Mouse (Mus musculus) embryonic facial prominence, embryonic 11.5 days (tissue): ENCODE data around the gene Armh4. TPM values are rescaled to one million over a fixed set of nuclear protein-coding genes. Genes with fewer than 3 reads are reported as not detected.

Experiments
- ATAC-seq: fragments of 200-750 bp; cut with Nextera tagmentation; replicated peaks from 2 replicates; pipeline ENCODE4 v1.8.0; 2017; ENCODE audit warnings: low read depth; ENCODE audit not compliant: insufficient number of reproducible peaks, low FRiP score, low TSS enrichment
- DNase-seq: peaks from one replicate; pipeline ENCODE4 v3.0.0-alpha.2; 2015; ENCODE audit warnings: low spot score
- H3K27ac ChIP-seq: fragments of 300-500 bp; sonication (generic); replicated peaks from 2 replicates; pipeline ENCODE4 v1.5.1; 2014; ENCODE audit warnings: mild to moderate bottlenecking, low read depth, low read length, control low read depth
- H3K27me3 ChIP-seq: fragments of 300-500 bp; sonication (generic); 2 replicates; pipeline ENCODE4 v1.6.1; 2014; ENCODE audit warnings: mild to moderate bottlenecking, low read length, moderate library complexity, mixed read lengths; ENCODE audit not compliant: control insufficient read depth, insufficient read depth
- H3K36me3 ChIP-seq: fragments of 300-500 bp; sonication (generic); replicated peaks from 2 replicates; pipeline ENCODE4 v1.6.1; 2014; ENCODE audit warnings: low read depth, mild to moderate bottlenecking, low read length, moderate library complexity, mixed read lengths; ENCODE audit not compliant: control insufficient read depth, insufficient read depth
- H3K4me1 ChIP-seq: fragments of 300-500 bp; sonication (generic); 2 replicates; pipeline ENCODE4 v1.6.1; 2014; ENCODE audit warnings: low read length, mixed read lengths; ENCODE audit not compliant: control insufficient read depth, insufficient read depth
- H3K4me2 ChIP-seq: fragments of 300-500 bp; sonication (generic); 2 replicates; pipeline ENCODE4 v1.6.1; 2014; ENCODE audit warnings: low read depth, mild to moderate bottlenecking, control low read depth, low read length, moderate library complexity
- H3K4me3 ChIP-seq: fragments of 300-500 bp; sonication (generic); 2 replicates; pipeline ENCODE4 v1.5.1; 2014; ENCODE audit warnings: low read depth, low read length, control low read depth
- H3K9ac ChIP-seq: fragments of 300-500 bp; sonication (generic); replicated peaks from 2 replicates; pipeline ENCODE4 v1.6.1; 2014; ENCODE audit warnings: mild to moderate bottlenecking, control low read depth, low read length
- H3K9me3 ChIP-seq: fragments of 300-500 bp; sonication (generic); replicated peaks from 2 replicates; pipeline ENCODE4 v1.6.1; 2016; ENCODE audit warnings: mild to moderate bottlenecking, low read length, inconsistent platforms, mixed read lengths; ENCODE audit not compliant: control insufficient read depth
- WGBS: fragments of 180-500 bp; shearing (Covaris S2); extraction: QIAGEN DNeasy Blood & Tissue Kit; methylation state at CpG from one replicate; pipeline ENCODE4 v1.1.7; 2014; 5-methylcytosine and 5-hydroxymethylcytosine counted together
- polyA plus RNA-seq: library from polyadenylated mRNA; unstranded; fragments of >200 nt; fragmentation: Nextera tagmentation; extraction: Ambion mirVana; gene quantifications from 2 replicates; pipeline ENCODE4 v1.2.1, GENCODE M21; 2014

Gene Armh4
- polyA plus RNA-seq, 1 experiment from 2014 or later, result 24.8 TPM

DNA sequence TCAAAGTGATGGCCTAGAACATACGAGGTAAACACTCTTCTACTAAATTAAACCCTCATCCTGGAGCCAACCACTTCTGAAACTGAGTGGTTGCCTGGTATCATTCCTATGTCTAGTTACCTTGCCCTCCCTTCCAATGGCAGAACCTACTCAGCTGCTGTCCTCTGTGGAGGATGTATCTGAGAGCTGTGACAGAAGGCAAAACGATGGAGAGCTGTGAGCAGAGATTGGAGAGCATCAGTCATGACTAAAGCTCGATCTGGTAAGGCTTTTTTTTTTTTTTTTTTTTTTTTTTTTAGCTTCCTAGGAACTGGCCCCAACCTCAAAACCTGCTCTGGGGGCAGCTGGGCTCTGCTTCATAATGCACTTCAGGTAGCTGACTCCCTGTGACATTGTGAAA is 60.4 kb downstream of the Armh4 start:
- Histone ChIP-seq H3K9ac (no peak overlapping the region), H3K27me3 (no peaks in the 10 kb centered on the region), H3K4me3 (no peak overlapping the region), H3K4me2 (no peak overlapping the region), H3K36me3 (no peaks in the 10 kb centered on the region), H3K9me3 (no peaks in the 10 kb centered on the region), H3K27ac (no peak overlapping the region), H3K4me1 (no peaks in the 10 kb centered on the region)
- ATAC-seq (no peak), DNase-seq (no peak)
- WGBS, result 61% methylated on average over 3 of the region's 3 CpGs

DNA sequence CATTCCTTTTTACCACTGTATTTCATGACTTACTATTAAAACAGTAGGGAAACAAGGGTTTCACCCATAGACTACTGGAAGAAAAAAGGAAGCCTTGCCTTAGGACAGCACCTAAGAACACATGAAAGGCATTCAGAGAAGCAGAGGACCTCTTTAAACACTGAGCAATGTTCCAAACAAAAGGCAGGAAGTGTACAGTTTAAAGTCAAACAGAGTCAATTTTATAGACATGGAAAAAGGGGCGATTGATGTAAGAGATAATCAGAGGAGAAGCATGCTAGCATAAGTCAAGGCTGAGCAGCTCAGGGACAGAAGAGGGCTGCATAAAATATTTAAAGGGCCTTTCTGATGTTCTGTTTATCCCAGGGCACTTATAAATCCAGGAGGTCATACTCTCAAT is 61.9 kb downstream of the Armh4 start:
- no peaks in the 10 kb centered on the region for H3K9me3 ChIP-seq
- WGBS, result 78% methylated on average over 1 of the region's 1 CpGs

DNA sequence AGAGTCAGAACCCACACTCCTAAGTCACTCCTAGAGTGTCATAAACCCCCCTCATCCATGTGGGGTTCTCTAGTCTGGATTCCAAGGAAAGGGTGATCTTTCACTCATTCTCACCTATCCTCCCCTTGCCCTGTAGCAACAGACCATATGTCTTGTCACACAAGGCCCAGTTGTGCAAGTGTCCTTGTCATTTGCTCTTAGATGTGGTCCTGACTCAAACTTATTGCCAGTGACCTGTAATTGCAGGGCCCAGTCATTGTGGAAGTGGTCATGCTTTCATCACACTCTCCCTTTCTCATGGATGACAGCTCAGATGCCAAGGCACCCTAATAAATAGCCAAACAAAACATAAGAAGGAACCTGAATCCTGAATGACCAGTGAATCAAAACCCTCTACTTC is 63.5 kb downstream of the Armh4 start:
- Histone ChIP-seq H3K9me3 (no peaks in the 10 kb centered on the region), H3K36me3 (no peaks in the 10 kb centered on the region), H3K27ac (no peak overlapping the region), H3K4me2 (no peak overlapping the region), H3K4me1 (no peaks in the 10 kb centered on the region), H3K4me3 (no peak overlapping the region), H3K9ac (no peak overlapping the region), H3K27me3 (no peaks in the 10 kb centered on the region)
- ATAC-seq (no peak), DNase-seq (no peak)

More for the DNA sequence above, 61.9 kb downstream of the Armh4 start:
- no peaks in the 10 kb centered on the region for H3K27me3 ChIP-seq
- H3K4me2 ChIP-seq, result no peak overlapping the region
- H3K4me1 ChIP-seq, result no peaks in the 10 kb centered on the region
- H3K27ac ChIP-seq, result no peak overlapping the region
- H3K36me3 ChIP-seq, result no peaks in the 10 kb centered on the region
- DNase-seq (no peak), ATAC-seq (no peak)
- no peak overlapping the region for H3K9ac ChIP-seq
- H3K4me3 ChIP-seq, result no peak overlapping the region

DNA sequence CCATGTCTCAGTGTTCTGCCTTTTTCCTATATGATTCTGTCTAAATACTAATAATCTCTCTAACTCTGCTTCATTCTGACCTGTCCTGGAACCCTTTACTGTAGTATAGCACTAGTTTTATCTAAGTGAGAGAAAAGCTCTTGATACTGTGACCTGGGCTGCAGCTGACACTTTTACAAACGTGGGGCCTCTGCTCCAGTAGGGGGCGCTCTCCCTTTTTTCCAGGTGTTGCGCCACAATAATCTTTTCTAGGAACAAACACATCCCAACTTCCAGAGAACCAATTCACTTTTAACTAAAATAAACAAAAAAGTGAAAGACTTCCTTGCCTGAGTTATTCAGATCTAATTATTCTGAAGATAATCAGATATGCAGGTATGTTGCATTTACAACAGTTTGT is 72.2 kb downstream of the Armh4 start:
- no peaks in the 10 kb centered on the region for H3K4me1 ChIP-seq
- ATAC-seq (no peak), DNase-seq (no peak)
- H3K36me3 ChIP-seq, result no peaks in the 10 kb centered on the region
- H3K4me2 ChIP-seq, result no peak overlapping the region
- H3K9ac ChIP-seq, result no peak overlapping the region
- no peaks in the 10 kb centered on the region for H3K9me3 ChIP-seq
- no peak overlapping the region for H3K4me3 ChIP-seq
- no peaks in the 10 kb centered on the region for H3K27me3 ChIP-seq
- 33% methylated on average over 3 of the region's 3 CpGs for WGBS
- H3K27ac ChIP-seq, result no peak overlapping the region

DNA sequence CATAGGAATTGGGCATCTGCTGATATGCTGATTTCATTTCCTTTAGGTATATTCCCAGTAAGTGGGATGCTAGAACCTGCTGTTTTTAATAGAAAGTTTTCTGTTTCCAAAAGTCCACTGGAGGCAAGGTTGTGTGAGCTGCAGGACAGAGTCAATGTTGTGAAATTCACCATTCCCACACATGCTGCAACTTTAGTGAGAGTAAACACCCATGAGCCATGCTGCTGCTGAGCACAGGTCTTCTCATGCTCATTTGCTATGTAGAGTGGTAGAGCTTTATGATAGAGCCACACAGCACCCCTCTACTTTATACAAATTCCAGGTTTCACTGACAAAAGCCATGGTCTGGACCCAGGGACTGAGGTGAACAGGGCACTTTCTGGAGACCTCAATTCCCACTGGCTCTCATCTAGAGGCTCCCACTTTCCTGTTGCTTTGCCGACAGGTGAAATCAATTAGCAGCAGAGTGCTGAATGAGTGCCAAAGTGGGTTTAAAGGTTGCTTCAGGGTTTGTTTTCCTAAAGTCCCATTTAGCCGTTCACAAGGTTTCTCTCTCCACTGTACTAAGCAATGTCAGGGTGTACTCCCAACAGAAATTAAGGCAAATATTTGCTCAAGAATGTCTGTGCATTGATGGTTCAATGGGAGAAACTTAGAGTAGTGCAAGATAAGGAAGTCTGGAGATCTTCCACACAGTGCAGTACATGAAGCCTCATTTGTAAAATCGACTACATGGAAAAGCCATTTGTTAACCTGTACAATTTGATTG is 79.6 kb downstream of the Armh4 start:
- DNase-seq (peak; percentile 11), ATAC-seq (0 out of 2 replicates have a peak, but pooled peaks have one; percentile 23)
- no peak overlapping the region for H3K4me3 ChIP-seq
- no peaks in the 10 kb centered on the region for H3K9me3 ChIP-seq
- no peak overlapping the region for H3K4me2 ChIP-seq
- no peaks in the 10 kb centered on the region for H3K27me3 ChIP-seq
- WGBS, result 41% methylated on average over 3 of the region's 3 CpGs
- H3K27ac ChIP-seq, result no peak overlapping the region
- H3K4me1 ChIP-seq, result 0 out of 2 replicates have a peak, but pooled peaks cover 2% of the 10 kb centered on the region
- H3K9ac ChIP-seq, result no peak overlapping the region
- no peaks in the 10 kb centered on the region for H3K36me3 ChIP-seq

DNA sequence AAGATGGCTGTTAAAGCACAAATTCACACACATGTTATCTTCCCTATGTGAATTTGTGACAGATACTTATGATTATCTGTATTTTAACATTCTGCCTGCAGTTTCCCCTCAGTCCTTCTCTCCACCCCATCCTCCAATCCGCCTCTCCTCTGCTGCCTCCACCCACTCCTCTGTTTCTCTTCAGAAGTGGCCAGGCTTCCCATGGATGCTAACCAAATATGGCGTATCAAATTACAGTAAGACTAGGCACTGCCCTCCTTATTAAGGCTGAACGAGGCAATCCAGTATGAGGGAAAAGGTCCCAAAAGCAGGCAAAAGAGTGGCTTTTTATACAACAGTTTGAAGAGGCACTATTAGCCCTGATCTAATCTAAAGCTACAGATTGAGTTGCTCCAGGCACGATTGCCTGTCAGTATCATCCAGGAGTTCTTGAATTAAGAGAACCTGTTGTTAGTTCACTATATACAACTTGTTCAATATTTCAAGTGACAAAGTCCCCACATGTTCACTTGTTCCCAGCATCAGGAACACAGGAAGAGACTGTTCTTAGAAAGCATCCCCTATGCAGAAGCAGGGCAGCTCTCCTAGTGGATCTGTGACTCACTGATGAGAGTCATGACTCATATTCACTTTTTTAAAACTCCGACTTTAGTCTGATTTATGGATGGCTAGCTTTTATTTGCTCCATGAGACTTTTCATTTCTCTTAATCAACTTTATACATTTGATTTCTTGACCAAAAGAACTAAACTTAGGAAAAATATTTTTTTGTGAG is 103.5 kb downstream of the Armh4 start:
- H3K9me3 ChIP-seq, result no peaks in the 10 kb centered on the region
- 47% methylated on average over 5 of the region's 5 CpGs for WGBS

DNA sequence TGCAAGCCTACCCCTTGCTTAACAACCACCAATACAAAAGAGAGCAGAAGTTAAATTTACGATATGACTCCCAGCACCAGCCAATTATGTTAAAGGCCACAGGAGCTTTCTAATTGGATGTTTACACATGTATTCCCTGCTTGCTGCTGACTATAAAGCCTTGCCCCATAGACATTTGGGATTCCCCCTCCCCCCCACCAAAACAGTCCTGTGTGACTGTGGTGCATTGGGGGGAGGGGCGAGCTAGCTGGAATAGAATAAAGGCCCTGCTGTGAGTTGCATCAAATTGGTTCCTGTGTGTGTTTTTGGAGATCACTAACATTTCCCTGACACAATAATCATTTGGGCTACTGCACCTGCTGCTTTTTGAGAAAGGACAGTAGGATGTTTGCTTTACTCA is 106.6 kb downstream of the Armh4 start:
- WGBS, result 30% methylated on average over 2 of the region's 2 CpGs
- Histone ChIP-seq H3K36me3 (no peaks in the 10 kb centered on the region), H3K9me3 (no peaks in the 10 kb centered on the region), H3K4me2 (no peak overlapping the region), H3K4me1 (no peaks in the 10 kb centered on the region), H3K27ac (no peak overlapping the region), H3K9ac (no peak overlapping the region), H3K4me3 (no peak overlapping the region), H3K27me3 (no peaks in the 10 kb centered on the region)
- DNase-seq, result no peak
- ATAC-seq, result no peak

More for the DNA sequence above, 103.5 kb downstream of the Armh4 start:
- DNase-seq, result peak; percentile 36
- no peak; the same call in 1 of the 2 replicates for ATAC-seq
- H3K4me2 ChIP-seq, result no peak overlapping the region
- H3K36me3 ChIP-seq, result no peaks in the 10 kb centered on the region
- H3K27ac ChIP-seq, result no peak overlapping the region
- H3K9ac ChIP-seq, result no peak overlapping the region
- H3K4me3 ChIP-seq, result no peak overlapping the region
- no peaks in the 10 kb centered on the region for H3K27me3 ChIP-seq
- H3K4me1 ChIP-seq, result no peaks in the 10 kb centered on the region

DNA sequence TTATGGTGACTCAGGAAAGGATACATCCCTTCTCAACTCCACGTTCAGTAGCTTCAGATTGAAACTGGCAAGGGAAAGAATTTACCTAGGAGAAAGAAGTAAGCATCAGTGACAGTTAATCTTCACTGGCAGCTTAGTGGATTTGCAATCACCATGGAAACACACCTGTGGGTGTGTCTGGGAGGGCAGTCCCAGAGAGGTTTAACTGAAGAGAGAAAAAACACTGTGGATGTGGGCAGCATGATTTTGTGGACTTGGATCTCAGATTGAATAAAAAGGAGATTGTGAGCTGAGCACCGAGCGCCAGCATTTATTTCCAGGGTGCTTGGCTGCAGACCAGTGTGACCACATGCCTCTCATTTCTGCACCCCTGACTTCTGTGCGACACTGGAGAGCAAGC is 122.7 kb downstream of the Armh4 start:
- H3K9me3 ChIP-seq, result no peaks in the 10 kb centered on the region
- H3K36me3 ChIP-seq, result no peaks in the 10 kb centered on the region
- DNase-seq, result no peak
- no peak overlapping the region for H3K27ac ChIP-seq
- no peak for ATAC-seq
- 45% methylated on average over 4 of the region's 4 CpGs for WGBS
- H3K27me3 ChIP-seq, result no peaks in the 10 kb centered on the region
- no peaks in the 10 kb centered on the region for H3K4me1 ChIP-seq
- no peak overlapping the region for H3K4me3 ChIP-seq
- H3K9ac ChIP-seq, result no peak overlapping the region
- H3K4me2 ChIP-seq, result no peak overlapping the region
